Mouse (Mus musculus) monocyte, adult 2 months (primary cell): ENCODE measurements around the gene Ablim1.

Experiments used
- DNase-seq, 2 experiments: peaks; one replicate each; pipeline ENCODE4 v3.0.0; 2022; ENCODE audit warnings: low spot score in 2 of 2, low read depth in 1 of 2

Gene Ablim1

DNA sequence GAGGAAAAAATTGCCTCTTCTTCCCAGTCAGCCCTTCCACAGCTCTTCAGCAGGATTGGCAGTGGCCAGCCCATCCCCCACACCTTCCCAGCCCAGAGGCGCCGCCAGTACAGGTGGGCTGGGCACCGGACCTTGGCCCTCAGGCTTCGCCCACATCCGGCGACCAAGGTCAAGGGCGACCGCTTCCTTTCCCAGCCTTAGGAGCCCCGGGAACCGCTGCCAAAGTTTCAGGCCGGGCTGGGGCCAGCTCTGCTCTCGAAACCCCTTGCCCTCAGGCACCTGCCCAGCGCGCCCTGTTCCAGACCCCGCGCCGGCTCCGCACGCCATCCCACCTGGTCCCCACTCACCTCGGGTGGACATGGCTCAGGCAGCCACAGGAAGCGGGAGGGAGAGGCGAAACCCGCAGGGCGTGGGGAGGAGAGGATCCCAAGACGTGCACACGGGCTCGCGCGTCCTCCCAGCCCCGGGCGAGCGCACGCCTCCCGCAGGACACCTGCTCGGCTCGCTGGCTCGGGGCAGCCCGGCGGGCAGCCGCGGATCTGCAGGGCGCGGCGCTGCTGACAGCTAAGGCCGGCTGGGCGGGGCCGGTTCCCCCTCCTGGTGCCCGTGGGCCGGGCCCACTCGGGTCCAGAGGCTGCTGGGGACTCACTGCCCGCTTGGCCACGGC, at the start of gene Ablim1:
Ablim1 (minus strand) TSS at position 574 of the 667 bp plus-strand sequence.
- no peak for DNase-seq

DNA sequence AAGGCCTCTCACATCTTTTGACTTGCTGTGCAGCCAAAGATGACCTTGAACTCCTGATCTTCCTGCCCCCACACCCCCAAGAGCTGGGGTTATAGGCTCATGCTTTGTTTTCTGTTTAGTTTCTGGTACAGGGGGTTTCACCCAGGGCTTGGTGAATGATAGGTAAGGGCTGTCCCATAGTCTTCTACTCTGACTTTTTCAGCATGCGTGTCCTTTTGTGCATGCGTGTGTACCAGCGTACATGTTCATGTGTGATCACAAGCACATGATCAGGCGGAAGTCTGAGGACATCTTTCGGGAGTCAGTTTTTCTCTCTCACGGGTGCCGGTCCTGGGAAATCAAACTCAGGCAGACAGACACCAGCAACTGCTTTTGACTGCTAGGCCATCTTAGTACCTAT, 48.8 kb upstream of the Ablim1 start:
- DNase-seq = no peak

DNA sequence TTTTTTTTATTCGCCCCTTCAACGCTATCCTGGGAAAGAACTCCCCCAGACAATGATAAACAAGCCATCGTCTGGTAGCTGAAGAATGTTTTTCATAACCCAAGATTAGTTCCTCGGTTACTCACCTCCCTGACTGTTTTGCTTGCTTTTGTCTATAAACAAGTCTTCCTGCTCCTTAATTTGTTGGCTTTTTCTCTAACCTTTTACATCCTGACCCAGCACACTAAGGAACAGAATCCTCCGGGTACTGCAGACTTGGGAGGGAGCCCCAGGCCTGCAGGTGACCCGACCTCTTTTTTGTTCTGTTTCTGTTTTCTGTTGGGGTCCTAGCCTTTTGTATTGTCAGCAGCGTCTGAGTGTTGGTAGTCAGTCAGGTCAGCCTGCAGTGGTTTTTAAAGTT, 48.4 kb upstream of the Ablim1 start:
- no peak for DNase-seq

DNA sequence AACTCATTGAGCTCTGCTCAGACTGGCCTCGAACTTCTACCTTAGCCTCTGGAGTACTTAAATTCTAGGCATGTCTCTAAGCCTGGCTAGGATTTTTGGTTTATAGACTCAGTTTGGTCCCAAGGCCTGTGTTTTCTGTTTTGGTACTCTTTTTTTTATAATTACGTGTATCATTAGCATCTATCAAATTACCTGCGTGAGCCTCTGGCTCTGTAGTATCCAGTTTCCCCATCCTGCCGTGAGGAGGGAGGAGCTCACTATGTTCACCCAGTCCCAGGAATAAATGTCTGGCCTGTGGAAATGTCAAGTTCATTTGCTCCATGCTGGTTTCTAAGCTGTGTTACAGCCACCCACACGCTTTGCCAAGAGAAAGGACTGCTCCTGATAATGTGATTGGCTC, 47.9 kb upstream of the Ablim1 start:
- no peak for DNase-seq

DNA sequence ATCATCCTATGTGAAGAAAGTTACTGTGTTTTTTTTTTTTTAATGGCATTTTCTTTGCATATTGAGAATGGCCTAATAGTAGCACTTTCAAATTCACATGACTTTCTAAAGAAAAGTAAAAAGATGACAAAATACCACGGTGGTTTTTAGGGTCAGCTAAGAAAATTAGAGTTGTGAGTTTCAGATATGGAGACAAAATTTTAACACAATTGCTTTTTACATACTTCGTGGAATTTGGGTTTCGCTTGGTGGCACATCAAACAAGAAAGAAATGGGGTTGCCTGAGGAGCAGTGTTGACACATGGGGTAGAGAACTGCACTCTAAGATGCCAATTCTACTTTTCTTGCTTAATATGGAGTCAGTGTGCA, 47.2 kb upstream of the Ablim1 start:
- DNase-seq = no peak

DNA sequence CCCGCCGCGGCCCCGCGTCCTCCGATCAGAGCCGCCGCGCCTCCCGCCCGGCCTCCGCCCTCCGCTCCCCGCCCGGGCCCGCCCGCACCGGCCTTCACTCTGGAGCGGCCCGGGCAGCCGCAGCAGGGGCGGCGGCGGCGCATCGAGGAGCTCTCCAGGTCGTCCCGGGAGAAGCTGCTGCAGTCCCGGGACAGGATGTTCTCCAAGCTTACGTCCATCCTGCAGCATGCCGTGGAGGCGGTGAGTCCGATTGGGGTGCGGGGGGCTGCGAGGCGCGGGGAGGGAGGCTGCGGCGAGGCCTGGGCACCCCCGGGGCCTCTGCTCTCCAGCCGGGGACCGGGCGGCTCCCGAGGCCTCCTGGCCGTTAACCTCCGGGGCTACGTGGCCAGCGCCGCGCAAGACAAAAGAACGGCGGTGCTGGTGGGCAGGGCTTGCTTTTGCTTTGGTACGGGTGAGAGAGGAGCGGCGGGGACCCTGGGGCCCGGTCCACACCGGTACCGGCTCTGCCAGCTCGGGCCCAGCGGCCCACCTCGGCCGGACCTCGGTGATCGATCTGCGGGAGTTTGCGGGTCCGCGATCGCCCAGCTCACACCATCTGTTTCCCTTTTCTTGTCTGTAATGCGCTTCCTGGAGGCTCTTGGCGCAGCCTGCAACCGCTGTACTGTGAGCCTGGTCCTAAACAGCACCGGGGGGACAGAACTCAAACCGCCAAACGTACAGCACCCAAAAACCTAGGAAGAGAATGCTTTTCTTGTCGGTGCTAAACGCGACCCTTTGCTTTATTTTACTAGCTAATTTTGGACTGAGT, 46.6 kb upstream of the Ablim1 start:
- DNase-seq = peak in 1 of 2 experiments; percentile 24

DNA sequence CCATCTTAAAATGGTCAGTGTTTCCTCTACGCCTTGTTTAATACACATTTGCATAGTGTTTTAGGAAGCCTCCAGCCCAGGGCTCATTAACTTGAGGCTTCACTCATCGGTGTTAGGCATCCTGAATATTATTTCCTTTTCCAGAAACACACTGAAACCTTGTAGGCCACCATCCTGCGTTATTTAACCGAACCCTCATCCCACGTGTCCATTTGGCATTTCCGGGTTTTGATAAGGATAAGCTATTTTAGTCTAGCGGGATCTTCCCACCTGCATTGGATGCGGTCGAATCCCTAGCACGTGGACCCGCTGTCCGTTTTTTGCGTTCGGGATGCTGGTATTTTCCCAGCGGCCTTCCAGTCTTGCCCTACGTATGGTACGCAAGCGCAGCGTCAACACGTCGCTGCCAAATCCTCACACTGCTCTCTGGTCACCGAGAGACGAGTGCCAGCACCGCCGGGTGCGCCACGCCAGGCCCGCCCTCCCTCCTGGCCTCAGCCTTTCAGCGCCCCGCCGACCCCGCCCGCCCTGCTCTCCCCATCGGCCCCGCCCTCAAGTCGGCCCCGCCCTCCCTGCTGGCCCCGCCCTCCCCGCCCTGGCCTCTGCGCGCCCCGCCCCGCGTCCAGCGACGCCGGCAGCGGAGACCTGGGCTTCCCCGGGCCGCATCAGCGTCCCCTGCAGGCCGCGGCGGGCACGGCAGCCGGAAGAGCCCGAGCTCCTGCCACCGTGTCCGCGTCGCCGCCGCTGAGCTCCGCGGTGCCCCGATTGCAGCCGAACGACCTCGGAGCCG, 45.8 kb upstream of the Ablim1 start, which contains the start of gene Fam160b1:
Fam160b1 (plus strand) TSS at position 340 of the 790 bp plus-strand sequence.
- peak; percentile 74 to 86 for DNase-seq

DNA sequence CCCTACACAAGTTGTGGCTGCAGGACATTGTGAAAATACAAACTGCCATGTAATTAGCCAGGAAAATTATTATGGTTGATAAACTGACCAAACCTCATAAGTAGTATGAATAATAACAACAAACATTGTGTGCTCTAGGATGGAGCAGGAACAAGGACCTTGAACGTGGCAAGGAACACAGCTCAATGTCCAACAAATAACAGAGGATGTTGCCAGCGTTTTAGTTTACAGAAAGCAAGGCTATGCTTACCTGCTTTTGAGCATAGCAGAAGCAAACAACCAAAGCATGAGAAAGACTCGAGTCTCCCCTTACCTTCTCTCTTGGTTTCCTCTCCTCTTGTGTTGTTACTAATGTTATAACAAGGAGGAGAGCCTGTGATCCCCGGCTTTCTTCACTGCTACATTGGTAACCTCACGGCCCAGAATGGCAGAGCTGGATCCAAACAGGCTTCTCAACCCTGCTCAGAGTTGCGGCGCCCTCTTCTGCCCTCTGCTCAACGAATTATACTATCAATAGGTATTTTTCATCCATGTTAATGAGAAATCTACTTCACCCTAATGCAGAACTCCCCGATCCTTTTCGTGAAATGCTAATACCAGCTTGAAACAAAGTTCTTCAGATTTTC, 45.1 kb upstream of the Ablim1 start:
- no peak for DNase-seq

DNA sequence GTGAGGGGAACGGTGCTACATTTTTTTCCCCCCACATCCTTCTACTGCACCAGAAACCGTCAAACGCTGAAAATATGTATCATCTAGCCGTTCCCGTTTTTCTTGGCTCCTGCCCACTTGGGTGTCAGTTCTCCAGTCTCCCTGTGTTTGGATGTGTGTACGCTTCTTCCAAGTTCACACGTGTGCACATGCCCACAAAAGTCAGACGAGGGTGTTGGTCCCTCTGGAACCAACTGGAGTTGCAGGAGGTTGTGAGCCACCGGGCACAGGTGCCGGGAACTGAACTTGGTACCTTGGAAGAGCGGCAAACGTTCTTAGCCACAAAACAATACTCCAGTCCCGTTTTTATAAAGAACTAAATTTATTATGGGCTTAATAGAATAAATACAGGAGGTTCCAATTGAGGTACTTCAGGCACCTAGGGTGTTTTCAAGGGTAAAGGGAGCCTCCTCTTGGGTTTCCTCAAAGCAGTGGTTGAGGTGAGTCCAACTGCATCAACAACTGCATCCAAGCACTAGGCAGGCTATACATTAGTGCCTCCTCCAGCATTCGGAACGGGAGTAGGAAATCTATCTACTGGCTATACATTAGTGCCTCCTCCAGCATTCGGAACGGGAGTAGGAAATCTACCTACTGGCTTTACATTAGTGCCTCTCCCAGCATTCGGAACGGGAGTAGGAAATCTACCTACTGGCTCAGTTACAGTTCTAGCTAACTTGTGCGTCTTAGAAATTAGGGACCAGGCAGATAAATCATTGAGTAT, 44.3 kb upstream of the Ablim1 start:
- DNase-seq = no peak

DNA sequence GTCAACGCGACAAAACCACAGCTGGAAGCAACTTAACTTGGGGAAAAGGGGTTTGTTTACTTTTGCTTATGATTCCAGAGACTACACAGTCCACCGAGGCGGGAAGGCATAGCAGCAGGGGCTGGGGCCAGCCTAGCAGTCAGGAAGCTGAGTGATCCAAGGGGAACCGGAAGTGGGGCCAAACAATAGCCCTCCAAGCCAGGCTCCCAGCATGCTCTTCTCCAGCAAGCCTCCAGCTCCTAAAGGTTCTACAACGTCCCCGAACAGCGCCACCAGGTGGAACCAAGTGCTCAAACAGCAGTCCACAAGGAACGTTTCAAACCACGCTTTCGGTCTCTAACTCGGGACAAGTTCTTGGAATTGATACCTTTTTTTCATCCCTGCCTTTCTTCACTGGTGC, 43.6 kb upstream of the Ablim1 start:
- DNase-seq = peak; percentile 42 to 69

DNA sequence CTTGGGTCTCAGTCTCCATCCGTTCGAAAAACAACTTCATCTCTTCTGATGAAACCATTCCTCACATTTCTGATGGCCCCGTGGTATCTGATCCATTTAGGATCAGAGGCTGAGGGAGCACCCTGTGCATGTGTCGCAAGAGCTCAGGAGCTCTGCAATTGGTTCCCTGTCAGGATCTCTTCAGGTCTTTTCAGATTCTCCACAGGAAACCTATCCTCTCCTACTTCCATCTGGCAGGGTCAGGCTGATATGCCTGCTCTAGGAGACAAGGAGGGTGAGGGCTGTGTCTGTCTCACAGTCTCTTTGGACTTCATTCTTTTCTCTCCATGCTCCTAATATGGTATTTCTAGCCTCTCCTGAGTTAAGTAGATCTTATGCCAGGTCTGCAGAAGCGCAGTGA, 43.1 kb upstream of the Ablim1 start:
- no peak for DNase-seq

DNA sequence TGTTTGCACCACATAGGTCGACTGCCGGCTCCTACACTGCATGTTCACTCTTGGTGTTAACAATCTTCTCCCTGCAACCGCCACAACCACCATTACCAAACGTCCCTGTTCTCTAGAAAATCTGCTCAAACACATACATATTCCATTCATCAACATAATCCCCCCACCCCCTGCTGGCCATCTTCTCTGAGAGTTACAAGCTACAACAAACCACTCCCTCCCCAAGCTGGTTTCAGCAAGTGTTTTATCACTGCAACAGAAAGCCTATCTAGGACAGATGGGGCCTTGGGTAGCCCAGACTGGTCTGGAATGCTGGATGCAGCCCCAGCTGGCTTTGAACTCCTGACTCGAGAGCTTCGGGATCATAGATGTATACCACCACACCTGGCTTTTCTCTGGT, 42.5 kb upstream of the Ablim1 start:
- no peak for DNase-seq

DNA sequence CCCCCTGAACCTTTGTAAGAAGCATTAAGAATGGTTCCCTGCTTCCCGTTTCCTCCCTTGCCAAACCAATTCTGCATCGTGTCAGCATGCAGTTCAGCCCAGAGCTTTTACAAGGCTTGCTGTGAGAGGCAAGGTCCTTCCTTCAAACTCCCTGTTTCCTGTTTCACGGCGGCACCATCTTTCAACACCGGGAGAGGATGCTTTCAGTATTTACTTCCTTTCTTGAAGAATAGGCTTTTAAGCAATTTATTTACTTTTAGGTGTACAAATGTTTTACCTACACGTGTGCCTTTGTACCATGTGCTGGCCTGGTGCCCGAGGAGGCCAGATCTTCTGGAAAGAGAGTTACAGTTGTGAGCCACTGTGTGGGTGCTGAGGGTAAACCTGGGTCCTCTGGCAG, 41.6 kb upstream of the Ablim1 start:
- DNase-seq = no peak

DNA sequence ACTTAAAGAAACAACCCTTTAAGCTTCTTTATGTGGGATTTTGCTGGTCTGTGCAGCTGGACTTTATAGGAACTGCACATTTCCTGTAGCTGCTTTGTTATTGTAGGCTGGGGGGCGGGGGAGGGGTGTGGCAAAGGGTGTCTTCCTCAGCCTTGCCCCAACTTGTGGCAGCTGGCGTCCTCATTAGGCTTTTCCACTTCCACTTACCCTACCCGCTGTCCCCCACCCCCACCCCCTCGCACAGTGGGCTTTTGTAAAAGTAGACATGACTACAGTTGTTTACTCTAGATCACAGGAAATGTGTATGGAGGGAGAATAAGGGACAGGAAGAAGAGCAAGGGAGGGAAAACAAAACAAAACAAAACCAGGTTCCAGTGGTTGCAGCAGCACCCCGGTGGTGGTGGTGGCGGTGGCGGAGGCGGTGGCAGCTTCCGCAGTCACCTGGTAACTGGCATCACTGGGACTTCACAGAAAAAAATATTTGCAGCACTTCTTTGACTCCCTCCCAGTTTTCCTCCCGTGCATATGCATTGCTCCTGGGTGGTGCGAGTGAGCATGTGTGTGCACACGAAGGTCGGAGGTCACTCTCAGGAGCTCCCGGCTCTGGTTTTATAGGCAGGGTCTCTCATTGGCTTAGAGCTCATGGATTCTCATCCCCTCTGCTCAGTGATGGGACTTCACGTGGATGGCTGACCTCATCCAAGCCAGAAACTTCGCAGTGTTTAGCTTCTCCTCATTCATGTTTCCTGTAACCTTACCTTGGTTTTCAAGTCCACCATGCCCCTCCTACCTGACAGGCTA, 40.9 kb upstream of the Ablim1 start:
- DNase-seq = no peak

DNA sequence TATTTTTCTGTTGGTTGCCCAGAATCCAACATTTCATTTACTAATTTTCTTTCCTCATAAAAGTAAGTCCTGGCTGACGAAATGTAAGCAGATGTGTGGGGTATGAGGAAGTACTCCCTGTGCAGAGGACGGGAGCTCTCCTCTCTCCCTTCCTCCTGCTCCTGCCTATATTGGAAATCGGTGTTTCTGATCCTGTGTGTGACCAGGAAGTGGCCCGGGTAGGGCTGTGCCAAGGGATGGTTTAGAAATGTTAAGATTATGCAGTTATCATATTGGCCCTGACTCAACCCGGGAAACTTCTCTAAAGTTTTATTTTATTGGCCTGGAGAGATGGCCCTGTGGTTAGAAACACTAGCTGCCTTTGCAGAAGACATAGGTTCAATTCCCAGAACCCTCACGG, 40.0 kb upstream of the Ablim1 start:
- DNase-seq = no peak

DNA sequence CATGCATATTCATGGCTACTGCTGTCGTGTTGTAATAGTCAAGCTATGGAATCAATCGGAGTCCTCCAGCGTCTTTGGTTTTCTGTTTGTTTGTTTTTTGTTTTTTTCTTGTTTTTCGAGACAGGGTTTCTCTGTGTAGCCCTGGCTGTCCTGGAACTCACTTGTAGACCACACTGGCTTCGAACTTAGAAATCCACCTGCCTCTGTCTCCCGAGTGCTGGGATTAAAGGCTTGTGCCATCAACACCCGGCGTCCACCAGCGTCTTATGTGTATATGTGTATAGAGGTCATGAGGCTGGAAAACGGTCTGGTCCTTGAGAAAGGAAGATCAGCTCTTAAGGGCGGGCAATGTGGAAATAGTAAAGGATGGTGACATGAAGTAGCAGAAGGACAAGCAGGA, 39.3 kb upstream of the Ablim1 start:
- no peak for DNase-seq

DNA sequence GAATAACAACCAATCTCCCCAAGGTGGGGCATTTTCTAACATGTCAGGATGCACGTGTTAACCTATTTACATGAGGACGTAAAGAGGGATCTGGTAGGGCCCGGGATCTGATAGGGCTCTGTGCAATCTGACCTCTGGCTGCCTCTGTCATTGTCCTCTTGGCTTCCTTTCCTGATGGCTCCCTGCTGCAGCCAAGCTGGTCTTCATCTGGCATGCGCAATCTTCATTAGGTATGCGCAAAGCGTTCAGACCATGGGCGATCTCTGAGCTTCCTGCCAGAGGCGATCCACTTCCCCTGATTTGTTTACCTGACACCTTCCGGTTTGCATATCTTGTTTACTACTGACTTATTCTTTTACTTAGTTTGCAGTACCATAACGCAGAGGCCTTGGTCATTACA, 38.5 kb upstream of the Ablim1 start:
- DNase-seq = no peak

DNA sequence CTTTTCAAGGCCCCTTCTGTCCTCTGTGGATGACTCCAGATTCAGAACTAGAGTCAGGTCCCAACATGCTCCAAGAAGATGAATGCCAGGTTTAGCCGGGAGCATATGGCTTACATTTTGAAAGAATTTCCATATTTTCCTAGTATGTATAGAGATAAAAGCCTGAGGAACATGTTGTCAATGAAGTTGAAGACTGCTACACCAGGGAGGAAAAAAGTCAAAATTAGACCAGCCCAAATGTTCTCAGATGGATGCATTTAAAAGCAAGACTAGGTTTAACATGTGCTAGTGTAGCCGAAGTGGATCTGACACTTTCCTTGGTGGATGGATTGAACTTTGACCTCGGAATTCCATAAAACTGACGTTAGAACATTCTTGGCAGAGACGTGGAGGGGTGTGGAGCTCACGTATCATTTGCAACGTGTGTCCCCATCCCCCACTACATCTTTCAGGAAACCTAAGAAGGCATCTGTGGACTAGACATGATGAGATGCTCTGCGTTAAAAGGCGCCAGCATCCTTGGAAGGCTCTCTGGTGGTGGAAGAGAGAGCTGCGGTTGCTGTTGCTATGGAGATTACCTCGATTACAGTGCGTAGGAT, 37.7 kb upstream of the Ablim1 start:
- no peak for DNase-seq

DNA sequence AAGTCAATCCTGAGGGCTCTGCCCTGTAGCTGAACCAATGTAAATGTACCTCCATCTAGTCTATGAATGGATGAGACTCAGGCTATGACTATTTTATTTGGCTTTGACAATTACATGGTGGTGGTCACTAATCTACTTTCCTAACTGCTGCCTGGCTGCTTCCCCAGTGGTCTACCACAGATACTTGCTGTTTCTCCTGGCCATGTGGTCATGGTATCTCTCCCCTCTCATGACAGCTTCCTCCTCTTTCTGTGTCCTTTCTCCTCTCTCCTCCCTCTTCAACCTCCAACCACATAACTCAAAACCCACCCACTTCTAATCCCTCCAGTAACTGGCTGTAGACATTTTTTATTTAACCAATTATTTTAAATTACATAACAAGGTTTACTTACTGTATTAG, 34.4 kb upstream of the Ablim1 start:
- DNase-seq = no peak

DNA sequence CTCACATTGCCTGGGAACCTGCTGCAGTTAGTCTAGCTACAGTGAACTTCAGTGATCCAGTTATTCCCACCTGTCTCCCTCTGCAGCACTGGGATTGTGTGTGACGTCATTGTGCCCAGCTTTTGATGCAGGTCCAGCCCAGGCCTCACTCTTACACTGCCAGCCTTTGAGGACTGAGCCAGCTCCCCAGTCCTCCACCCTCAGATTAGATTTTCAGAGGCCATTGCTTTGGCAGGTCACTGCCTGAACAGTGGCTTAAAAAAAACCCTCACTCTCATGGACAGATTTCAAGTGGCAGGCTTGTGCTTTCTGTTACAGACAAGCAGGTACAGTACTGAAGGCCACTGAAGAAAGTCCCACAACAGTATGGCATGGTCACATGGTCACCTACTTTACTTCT, 30.0 kb upstream of the Ablim1 start:
- no peak for DNase-seq
